Mouse (Mus musculus): ENCODE data around the gene Zmynd10. TPM values are rescaled to one million over a fixed set of nuclear protein-coding genes. Genes with fewer than 3 reads are reported as not detected.
A peak's percentile ranks its signal among the peaks of the same experiment; 100 is the strongest.

The Zmynd10 gene
- polyA plus RNA-seq, 1 experiment from 2014 or later = 1.3 TPM

- no peaks in the 10 kb centered on the region for H3K36me3 ChIP-seq
- no peak overlapping the region for H3K4me3 ChIP-seq
- no peak overlapping the region for H3K27ac ChIP-seq
- H3K4me2 ChIP-seq = peak overlapping the region; percentile 34
- peaks cover 28% of the 10 kb centered on the region for H3K27me3 ChIP-seq
- no peak overlapping the region for H3K9ac ChIP-seq
- ATAC-seq (ENCODE audit: insufficient number of reproducible peaks, low FRiP score, low TSS enrichment, low read depth) = no peak
- no peaks in the 10 kb centered on the region for H3K9me3 ChIP-seq
- WGBS = 20% methylated on average over 25 of the region's 25 CpGs
- H3K4me1 ChIP-seq = peaks cover 23% of the 10 kb centered on the region
These were observed 25.2 kb upstream of the Zmynd10 start for GRCm38 (mm10) chr9:107521711-107522399.

DNA sequence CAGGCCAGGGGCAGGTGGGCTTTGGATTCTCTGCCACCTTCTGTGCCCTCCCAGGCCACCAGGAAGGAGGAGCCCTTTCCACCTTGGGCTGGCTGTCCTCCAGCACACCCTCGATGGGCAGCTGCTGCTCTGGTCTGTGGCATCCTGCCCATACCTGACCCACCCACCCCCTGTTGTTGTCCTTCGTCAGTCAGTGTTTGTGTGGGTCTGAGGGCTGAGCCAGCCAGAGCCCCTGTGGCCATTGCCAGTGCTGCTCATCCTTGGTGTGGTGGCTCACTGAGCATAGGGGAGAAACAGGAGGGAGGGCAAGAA lies 24.7 kb upstream of the Zmynd10 start:
- no peak for ATAC-seq (ENCODE audit: insufficient number of reproducible peaks, low FRiP score, low TSS enrichment, low read depth)
- no peaks in the 10 kb centered on the region for H3K36me3 ChIP-seq
- peaks cover 33% of the 10 kb centered on the region for H3K27me3 ChIP-seq
- no peak overlapping the region for H3K27ac ChIP-seq
- peaks cover 28% of the 10 kb centered on the region for H3K4me1 ChIP-seq
- no peak overlapping the region for H3K4me3 ChIP-seq
- WGBS = 30% methylated on average over 2 of the region's 2 CpGs
- H3K9me3 ChIP-seq = no peaks in the 10 kb centered on the region
- H3K9ac ChIP-seq = no peak overlapping the region
- peak overlapping the region; percentile 34; the same call in 1 of the 2 replicates for H3K4me2 ChIP-seq

DNA sequence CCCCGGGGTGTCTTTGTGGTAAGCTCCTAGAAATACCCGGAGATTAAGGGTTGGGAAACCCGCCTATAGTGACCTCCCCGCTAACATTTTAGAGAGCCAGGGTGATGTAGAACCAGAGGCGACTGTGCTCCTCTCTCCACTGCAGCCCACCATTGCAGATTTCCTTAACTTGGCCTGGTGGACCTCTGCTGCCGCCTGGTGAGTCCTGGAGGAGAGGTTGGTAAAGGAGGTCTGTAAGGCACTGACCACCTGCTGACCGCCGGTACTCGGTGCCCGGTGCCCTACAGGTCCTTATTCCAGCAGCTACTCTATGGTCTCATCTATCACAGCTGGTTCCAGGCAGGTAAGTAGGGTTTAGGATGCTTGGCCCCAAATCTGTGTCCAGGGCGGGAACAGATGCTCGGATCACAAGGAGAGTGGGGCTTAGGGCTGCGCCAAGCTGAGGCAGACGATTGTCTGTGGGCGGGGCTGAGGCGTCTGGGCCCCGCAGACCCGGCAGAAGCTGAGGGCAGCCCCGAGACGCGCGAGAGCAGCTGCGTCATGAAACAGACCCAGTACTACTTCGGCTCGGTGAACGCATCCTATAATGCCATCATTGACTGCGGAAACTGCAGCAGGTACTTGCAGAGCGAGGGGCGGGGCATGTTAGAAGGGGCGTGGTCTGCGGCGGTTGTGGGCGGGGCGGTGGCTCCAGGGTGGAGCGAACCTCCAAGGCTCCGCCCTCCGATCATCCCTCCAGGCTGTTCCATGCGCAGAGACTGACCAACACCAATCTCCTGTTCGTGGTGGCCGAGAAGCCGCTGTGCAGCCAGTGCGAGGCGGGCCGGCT lies 20.7 kb upstream of the Zmynd10 start:
- Histone ChIP-seq H3K27ac (no peak overlapping the region), H3K4me1 (peaks cover 24% of the 10 kb centered on the region), H3K4me3 (peak overlapping the region; percentile 36), H3K4me2 (peak overlapping the region; percentile 67), H3K9me3 (no peaks in the 10 kb centered on the region), H3K27me3 (peaks cover 43% of the 10 kb centered on the region), H3K9ac (no peak overlapping the region), H3K36me3 (no peaks in the 10 kb centered on the region)
- ATAC-seq (ENCODE audit: insufficient number of reproducible peaks, low FRiP score, low TSS enrichment, low read depth) = 0 out of 2 replicates have a peak, but pooled peaks have one; percentile 16
- 5% methylated on average over 44 of the region's 44 CpGs for WGBS

- H3K4me3 ChIP-seq = peak within 1 kb of the TSS; percentile 81
- peaks cover 29% of the 10 kb centered on the region for H3K4me1 ChIP-seq
- peak within 1 kb of the TSS; percentile 77 for H3K9ac ChIP-seq
- peak within 1 kb of the TSS; percentile 93 for H3K27ac ChIP-seq
- H3K9me3 ChIP-seq = no peaks in the 10 kb centered on the region
- H3K4me2 ChIP-seq = peak within 1 kb of the TSS; percentile 81
- 0% methylated on average over 47 of the region's 48 CpGs for WGBS
- H3K36me3 ChIP-seq = peaks cover 16% of the 10 kb centered on the region
- ATAC-seq (ENCODE audit: insufficient number of reproducible peaks, low FRiP score, low TSS enrichment, low read depth) = peak; percentile 98
- H3K27me3 ChIP-seq = peaks cover 5% of the 10 kb centered on the region; the same call in 1 of the 2 replicates
These were observed 13.2 kb upstream of the Zmynd10 start, which contains the start of gene Tmem115 for GRCm38 (mm10) chr9:107533791-107534407. Gene Tmem115 (plus strand): TSS chr9:107533945.

DNA sequence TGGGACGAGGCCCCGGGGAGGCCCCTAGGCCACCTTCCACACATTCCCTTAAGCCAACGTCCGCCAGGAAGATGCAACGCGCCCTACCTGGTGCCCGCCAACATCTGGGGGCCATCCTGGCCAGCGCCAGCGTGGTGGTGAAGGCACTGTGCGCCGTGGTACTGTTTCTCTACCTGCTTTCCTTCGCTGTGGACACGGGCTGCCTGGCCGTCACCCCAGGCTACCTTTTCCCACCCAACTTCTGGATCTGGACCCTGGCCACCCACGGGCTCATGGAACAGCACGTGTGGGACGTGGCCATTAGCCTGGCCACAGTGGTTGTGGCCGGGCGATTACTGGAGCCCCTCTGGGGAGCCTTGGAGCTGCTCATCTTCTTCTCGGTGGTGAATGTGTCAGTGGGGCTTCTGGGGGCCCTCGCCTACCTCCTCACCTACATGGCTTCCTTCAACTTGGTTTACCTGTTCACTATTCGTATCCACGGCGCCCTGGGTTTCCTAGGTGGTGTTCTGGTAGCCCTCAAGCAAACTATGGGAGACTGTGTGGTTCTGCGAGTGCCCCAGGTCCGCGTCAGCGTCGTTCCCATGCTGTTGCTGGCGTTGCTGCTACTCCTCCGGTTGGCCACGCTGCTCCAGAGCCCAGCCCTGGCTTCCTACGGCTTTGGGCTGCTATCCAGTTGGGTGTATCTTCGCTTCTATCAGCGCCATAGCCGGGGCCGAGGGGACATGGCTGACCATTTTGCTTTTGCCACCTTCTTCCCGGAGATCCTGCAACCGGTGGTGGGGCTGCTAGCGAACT lies 12.5 kb upstream of the Zmynd10 start:
- Histone ChIP-seq H3K4me3 (peak overlapping the region; percentile 81), H3K27me3 (peaks cover under 1% of the 10 kb centered on the region; the same call in 1 of the 2 replicates), H3K27ac (peak overlapping the region; percentile 93), H3K4me2 (peak overlapping the region; percentile 81), H3K4me1 (peaks cover 29% of the 10 kb centered on the region), H3K9ac (peak overlapping the region; percentile 77), H3K36me3 (peaks cover 23% of the 10 kb centered on the region), H3K9me3 (no peaks in the 10 kb centered on the region)
- WGBS = under 1% methylated on average over 40 of the region's 40 CpGs
- ATAC-seq (ENCODE audit: insufficient number of reproducible peaks, low FRiP score, low TSS enrichment, low read depth) = no peak

- Histone ChIP-seq H3K36me3 (peaks cover 31% of the 10 kb centered on the region), H3K9ac (no peak overlapping the region), H3K9me3 (no peaks in the 10 kb centered on the region), H3K27ac (no peak overlapping the region), H3K4me3 (no peak overlapping the region), H3K4me1 (peaks cover 53% of the 10 kb centered on the region), H3K4me2 (no peak overlapping the region), H3K27me3 (no peaks in the 10 kb centered on the region)
- ATAC-seq (ENCODE audit: insufficient number of reproducible peaks, low FRiP score, low TSS enrichment, low read depth) = no peak
- 88% methylated on average over 7 of the region's 7 CpGs for WGBS
These were observed 8.9 kb upstream of the Zmynd10 start for GRCm38 (mm10) chr9:107538231-107538630.

GRCm38 (mm10) chr9:107538711-107539110 lies 8.4 kb upstream of the Zmynd10 start:
- 96% methylated on average over 3 of the region's 3 CpGs for WGBS
- Histone ChIP-seq H3K27ac (no peak overlapping the region), H3K9me3 (no peaks in the 10 kb centered on the region), H3K9ac (no peak overlapping the region), H3K27me3 (no peaks in the 10 kb centered on the region), H3K4me1 (peaks cover 49% of the 10 kb centered on the region), H3K36me3 (peaks cover 36% of the 10 kb centered on the region), H3K4me2 (no peak overlapping the region), H3K4me3 (no peak overlapping the region)
- no peak for ATAC-seq (ENCODE audit: insufficient number of reproducible peaks, low FRiP score, low TSS enrichment, low read depth)

- H3K9me3 ChIP-seq = no peaks in the 10 kb centered on the region
- H3K27ac ChIP-seq = no peak overlapping the region
- no peak overlapping the region for H3K4me2 ChIP-seq
- H3K4me1 ChIP-seq = peaks cover 52% of the 10 kb centered on the region
- no peak overlapping the region for H3K4me3 ChIP-seq
- H3K27me3 ChIP-seq = no peaks in the 10 kb centered on the region
- 96% methylated on average over 8 of the region's 8 CpGs for WGBS
- ATAC-seq (ENCODE audit: insufficient number of reproducible peaks, low FRiP score, low TSS enrichment, low read depth) = no peak
- H3K9ac ChIP-seq = no peak overlapping the region
- H3K36me3 ChIP-seq = peaks cover 47% of the 10 kb centered on the region
These were observed 7.2 kb upstream of the Zmynd10 start for GRCm38 (mm10) chr9:107539940-107540339.

GRCm38 (mm10) chr9:107540420-107540819 lies 6.7 kb upstream of the Zmynd10 start:
- H3K27ac ChIP-seq = no peak overlapping the region
- H3K36me3 ChIP-seq = peaks cover 52% of the 10 kb centered on the region
- peaks cover 52% of the 10 kb centered on the region for H3K4me1 ChIP-seq
- no peak overlapping the region for H3K4me2 ChIP-seq
- H3K9ac ChIP-seq = no peak overlapping the region
- 69% methylated on average over 4 of the region's 4 CpGs for WGBS
- no peak overlapping the region for H3K4me3 ChIP-seq
- H3K27me3 ChIP-seq = no peaks in the 10 kb centered on the region
- H3K9me3 ChIP-seq = no peaks in the 10 kb centered on the region
- ATAC-seq (ENCODE audit: insufficient number of reproducible peaks, low FRiP score, low TSS enrichment, low read depth) = no peak

DNA sequence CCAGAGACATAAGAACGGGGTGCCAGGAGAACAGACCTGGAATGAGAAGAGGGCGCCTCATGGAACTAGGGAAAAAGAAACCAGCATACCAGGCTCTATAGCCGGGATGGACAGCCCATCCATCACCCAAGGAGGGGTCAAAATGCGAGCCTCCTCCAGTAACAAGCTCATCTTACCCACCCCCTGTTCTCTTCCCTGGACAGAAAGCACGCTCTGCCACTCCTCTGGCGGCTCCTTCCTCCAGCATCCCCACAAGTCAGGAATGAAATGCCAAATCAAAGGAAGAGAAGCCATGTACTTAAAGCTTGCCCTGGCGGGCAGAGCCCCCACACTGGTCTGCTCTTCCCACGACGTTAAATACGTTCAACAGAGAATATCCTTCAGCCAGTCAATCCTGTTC lies 6.1 kb upstream of the Zmynd10 start:
- Histone ChIP-seq H3K27me3 (no peaks in the 10 kb centered on the region), H3K27ac (0 out of 2 replicates have a peak overlapping the region, but pooled peaks have one; percentile 77), H3K9ac (no peak overlapping the region), H3K9me3 (no peaks in the 10 kb centered on the region), H3K4me2 (peak overlapping the region; percentile 93), H3K4me1 (peaks cover 50% of the 10 kb centered on the region), H3K4me3 (peak overlapping the region; percentile 76), H3K36me3 (peaks cover 53% of the 10 kb centered on the region)
- WGBS = 29% methylated on average over 10 of the region's 10 CpGs
- ATAC-seq (ENCODE audit: insufficient number of reproducible peaks, low FRiP score, low TSS enrichment, low read depth) = no peak

Measured in limb, embryonic 15.5 days (tissue).